Mouse (Mus musculus): ENCODE measurements around the gene Gm42688. TPM values are rescaled to one million over a fixed set of nuclear protein-coding genes. Genes with fewer than 3 reads are reported as not detected.

Gene Gm42688
- polyA plus RNA-seq, 1 experiment, result 4.4 TPM

DNA sequence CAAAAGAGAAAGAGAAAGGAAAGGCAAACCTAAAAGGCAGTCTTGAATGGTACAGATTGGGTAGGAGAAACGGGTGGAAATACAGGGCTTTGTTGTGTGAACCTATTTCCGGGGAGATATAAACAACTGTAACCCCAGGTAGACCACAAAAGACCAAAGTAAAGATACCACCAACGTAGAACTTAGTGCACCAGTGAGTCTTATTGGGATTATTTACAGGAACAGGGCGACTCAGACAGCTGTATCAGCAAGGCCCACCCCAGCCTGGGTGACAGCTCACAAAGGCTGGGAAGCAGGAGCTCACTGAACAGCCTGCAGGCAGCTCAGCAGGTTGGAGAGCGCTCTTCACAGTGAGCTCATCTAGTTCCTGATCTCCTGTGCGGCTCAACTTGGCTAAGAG, 5.4 kb upstream of the Gm42688 start:
- Histone ChIP-seq H3K36me3 (ENCODE audit: control insufficient read depth, insufficient read depth, low read length) (no peaks in the 10 kb centered on the region), H3K27ac (ENCODE audit: insufficient read depth, low read depth, low read length) (no peak overlapping the region), H3K4me3 (ENCODE audit: insufficient read depth, low read depth, low read length) (no peak overlapping the region), H3K4me1 (ENCODE audit: control insufficient read depth, insufficient read depth, low read length) (peaks cover 8% of the 10 kb centered on the region; the same call in 1 of the 2 replicates), H3K27me3 (replicated peaks; ENCODE audit: control insufficient read depth, insufficient read depth, low read length) (no peaks in the 10 kb centered on the region)
- TF ChIP-seq CTCF (conservative IDR thresholded peaks at IDR 0.05; ENCODE audit: insufficient read depth, insufficient read length, low read depth, low read length) (no peak), POLR2A (IDR thresholded peaks at IDR 0.05; ENCODE audit: low read depth, low read length) (no peak)
- no peak for DNase-seq
- 87% methylated on average over 6 of the region's 6 CpGs for WGBS

DNA sequence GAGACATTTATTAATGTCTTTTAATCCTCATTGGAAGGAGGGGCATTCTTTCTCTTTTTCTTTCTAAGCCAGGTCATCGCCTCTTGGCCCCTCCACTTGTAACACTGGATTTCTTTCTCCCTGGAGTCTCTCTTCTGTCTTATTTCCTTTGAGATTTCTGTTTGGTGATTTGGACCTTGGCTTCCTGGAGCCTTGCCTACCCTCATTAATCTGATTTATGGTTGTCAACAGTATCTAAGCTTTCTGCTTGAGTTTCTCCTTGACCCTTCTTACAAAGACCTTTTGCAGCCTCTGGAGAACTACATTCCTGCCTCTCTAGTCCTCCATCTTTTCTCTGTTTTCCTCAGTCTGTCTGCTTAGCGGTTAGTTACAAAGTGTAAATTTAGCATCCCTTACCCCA, 3.0 kb upstream of the Gm42688 start:
- TF ChIP-seq POLR2A (IDR thresholded peaks at IDR 0.05; ENCODE audit: low read depth, low read length) (no peak), CTCF (conservative IDR thresholded peaks at IDR 0.05; ENCODE audit: insufficient read depth, insufficient read length, low read depth, low read length) (no peak)
- Histone ChIP-seq H3K27ac (ENCODE audit: insufficient read depth, low read depth, low read length) (no peak overlapping the region), H3K36me3 (ENCODE audit: control insufficient read depth, insufficient read depth, low read length) (no peaks in the 10 kb centered on the region), H3K4me1 (ENCODE audit: control insufficient read depth, insufficient read depth, low read length) (peaks cover 19% of the 10 kb centered on the region), H3K27me3 (replicated peaks; ENCODE audit: control insufficient read depth, insufficient read depth, low read length) (no peaks in the 10 kb centered on the region), H3K4me3 (ENCODE audit: insufficient read depth, low read depth, low read length) (no peak overlapping the region)
- peak; percentile 91 for DNase-seq
- WGBS, result 27% methylated on average over 2 of the region's 2 CpGs

DNA sequence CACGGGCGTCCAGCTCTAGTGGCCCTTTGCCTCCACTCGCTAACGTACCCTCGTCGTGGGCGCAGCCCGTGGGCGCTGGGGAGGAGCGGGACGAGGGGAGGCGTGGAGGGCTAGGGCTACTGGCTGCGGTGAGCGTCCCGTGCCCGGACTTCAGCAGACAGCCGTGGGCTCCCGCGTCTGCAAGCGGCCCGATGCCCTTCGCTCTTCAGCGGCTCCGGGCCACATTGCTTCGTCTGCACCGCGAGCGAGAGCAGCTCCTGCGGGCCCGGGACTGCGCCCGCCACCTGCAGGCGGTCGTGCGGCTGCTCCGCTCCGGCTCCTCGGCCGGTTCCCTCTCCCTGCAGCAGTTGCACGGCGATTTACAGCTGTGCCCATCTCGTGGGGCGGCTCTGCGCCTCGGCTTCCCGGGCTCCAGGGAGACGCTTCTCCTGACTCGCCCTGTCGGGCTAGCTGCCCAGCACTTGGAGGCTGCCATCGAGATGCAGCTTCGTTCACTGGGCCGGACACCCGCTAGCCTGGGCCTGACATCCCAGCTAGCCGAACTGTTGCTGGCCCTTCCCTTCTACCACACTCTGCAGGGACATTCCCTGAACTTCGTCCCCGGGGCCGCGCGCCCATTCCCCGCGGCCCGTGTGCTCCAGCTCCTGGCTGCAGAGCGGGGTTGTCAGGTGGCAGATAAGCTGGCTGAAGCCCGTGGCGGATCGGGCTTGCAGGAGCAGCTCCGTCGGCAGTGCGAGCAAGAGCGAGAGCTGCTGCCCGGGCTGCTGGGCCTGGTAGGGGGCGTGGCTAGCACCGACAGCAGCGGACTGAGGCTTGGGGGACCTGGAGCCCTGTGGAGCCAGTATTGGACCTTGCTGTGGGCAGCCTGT, 505 bp downstream of the Gm42688 start:
- Histone ChIP-seq H3K27me3 (replicated peaks; ENCODE audit: control insufficient read depth, insufficient read depth, low read length) (no peaks in the 10 kb centered on the region), H3K4me1 (ENCODE audit: control insufficient read depth, insufficient read depth, low read length) (peaks cover 19% of the 10 kb centered on the region), H3K4me3 (ENCODE audit: insufficient read depth, low read depth, low read length) (peak overlapping the region; percentile 84), H3K27ac (ENCODE audit: insufficient read depth, low read depth, low read length) (peak overlapping the region; percentile 78), H3K36me3 (ENCODE audit: control insufficient read depth, insufficient read depth, low read length) (no peaks in the 10 kb centered on the region)
- under 1% methylated on average over 74 of the region's 74 CpGs for WGBS
- DNase-seq, result peak; percentile 73
- peak; percentile 29; the same call in 1 of the 2 replicates for TF ChIP-seq CTCF (conservative IDR thresholded peaks at IDR 0.05; ENCODE audit: insufficient read depth, insufficient read length, low read depth, low read length)
- peak; percentile 13 for TF ChIP-seq POLR2A (IDR thresholded peaks at IDR 0.05; ENCODE audit: low read depth, low read length)

DNA sequence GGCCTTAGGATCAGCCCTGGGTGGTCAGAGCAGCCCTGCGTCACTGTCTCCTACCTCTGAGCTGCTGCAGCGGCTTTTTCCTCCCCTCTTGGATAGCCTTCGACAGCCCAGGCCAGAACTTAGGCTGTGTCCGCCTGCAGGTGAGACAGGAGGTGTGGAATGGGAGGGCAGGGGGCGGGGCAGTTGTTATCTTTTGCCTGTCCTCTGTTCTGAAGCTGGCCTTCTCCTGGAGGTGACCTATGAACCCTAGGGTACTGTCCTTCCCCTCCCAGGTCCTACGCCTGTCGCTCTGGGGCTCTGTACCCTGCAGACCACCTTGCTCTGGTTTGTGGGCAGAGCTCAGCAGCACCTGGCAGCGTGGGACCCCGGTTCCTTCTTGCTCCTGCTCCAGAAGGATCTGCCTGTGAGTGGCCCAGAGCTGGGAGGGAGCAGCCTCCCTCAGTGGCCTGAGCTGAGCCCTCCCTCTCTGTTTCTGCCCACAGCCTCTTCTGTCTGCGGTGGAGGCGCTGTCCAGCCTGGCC, 1.8 kb downstream of the Gm42688 start:
- WGBS, result 62% methylated on average over 11 of the region's 11 CpGs
- Histone ChIP-seq H3K4me3 (ENCODE audit: insufficient read depth, low read depth, low read length) (no peak overlapping the region), H3K4me1 (ENCODE audit: control insufficient read depth, insufficient read depth, low read length) (peaks cover 22% of the 10 kb centered on the region), H3K27me3 (replicated peaks; ENCODE audit: control insufficient read depth, insufficient read depth, low read length) (no peaks in the 10 kb centered on the region), H3K27ac (ENCODE audit: insufficient read depth, low read depth, low read length) (no peak overlapping the region), H3K36me3 (ENCODE audit: control insufficient read depth, insufficient read depth, low read length) (no peaks in the 10 kb centered on the region)
- DNase-seq, result no peak
- TF ChIP-seq CTCF (conservative IDR thresholded peaks at IDR 0.05; ENCODE audit: insufficient read depth, insufficient read length, low read depth, low read length), result no peak
- no peak for TF ChIP-seq POLR2A (IDR thresholded peaks at IDR 0.05; ENCODE audit: low read depth, low read length)

DNA sequence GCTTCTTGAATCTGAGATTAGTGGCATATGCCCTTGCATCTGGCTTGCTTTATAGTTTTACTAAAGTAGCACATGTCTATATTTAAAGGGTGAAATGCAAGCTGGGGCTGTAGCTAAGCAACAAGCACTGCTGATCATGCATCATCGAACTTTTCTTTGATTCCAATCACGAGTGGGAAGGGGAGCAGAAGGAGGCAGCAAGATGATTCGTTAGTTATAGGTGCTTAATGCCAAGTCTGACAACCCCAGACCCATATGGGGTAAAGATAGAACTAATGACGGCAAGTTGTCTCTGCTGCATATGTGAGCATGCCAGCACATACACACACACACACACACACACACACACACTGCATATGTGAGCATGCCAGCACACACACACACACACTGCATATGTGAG, 2.7 kb downstream of the Gm42688 start:
- 66% methylated on average over 4 of the region's 4 CpGs for WGBS
- no peak overlapping the region for H3K27ac ChIP-seq (ENCODE audit: insufficient read depth, low read depth, low read length)
- no peaks in the 10 kb centered on the region for H3K27me3 ChIP-seq (replicated peaks; ENCODE audit: control insufficient read depth, insufficient read depth, low read length)
- TF ChIP-seq POLR2A (IDR thresholded peaks at IDR 0.05; ENCODE audit: low read depth, low read length) (no peak), CTCF (conservative IDR thresholded peaks at IDR 0.05; ENCODE audit: insufficient read depth, insufficient read length, low read depth, low read length) (no peak)
- no peaks in the 10 kb centered on the region for H3K36me3 ChIP-seq (ENCODE audit: control insufficient read depth, insufficient read depth, low read length)
- no peak overlapping the region for H3K4me3 ChIP-seq (ENCODE audit: insufficient read depth, low read depth, low read length)
- peaks cover 22% of the 10 kb centered on the region for H3K4me1 ChIP-seq (ENCODE audit: control insufficient read depth, insufficient read depth, low read length)
- DNase-seq, result no peak

DNA sequence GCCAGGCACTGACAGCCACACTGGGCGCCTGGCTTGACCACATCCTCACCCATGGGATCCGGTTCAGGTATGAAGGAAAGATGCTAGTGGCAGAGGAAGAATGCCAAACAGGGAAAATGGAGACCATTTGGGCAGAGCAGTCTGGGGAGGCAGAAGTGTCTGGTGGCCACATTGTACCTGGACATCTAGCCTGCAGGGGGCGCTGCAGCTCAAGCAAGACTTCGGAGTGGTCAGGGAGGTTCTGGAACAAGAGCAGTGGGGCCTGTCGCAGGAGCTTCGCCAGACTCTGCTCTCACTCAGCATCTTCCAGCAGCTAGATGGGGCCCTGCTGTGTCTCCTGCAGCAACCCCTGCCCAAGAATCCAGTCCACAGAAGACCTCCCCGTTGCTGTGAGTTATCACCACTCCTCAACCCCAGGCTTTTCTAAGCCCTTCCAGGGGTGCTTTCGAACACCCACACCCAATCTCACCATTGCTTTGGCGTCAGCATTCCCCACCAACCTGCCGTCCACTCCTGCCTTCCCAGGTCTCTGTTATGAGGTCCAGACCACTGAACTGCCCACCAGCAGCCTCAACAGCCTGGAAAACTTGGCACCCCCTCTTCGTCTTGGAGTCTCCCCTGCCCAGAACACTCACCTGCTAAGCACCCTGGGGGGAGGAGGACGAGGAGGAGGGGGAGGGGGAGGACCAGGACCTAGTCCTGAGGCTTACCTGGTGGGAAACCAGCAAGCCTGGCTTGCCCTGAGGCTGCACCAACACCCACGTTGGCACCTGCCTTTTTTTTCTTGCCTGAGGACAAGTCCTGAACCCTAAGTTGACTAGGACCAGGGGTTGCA, 6.4 kb downstream of the Gm42688 start:
- Histone ChIP-seq H3K4me1 (ENCODE audit: control insufficient read depth, insufficient read depth, low read length) (peaks cover 13% of the 10 kb centered on the region), H3K4me3 (ENCODE audit: insufficient read depth, low read depth, low read length) (peak overlapping the region; percentile 3; the same call in 1 of the 2 replicates), H3K27me3 (replicated peaks; ENCODE audit: control insufficient read depth, insufficient read depth, low read length) (no peaks in the 10 kb centered on the region), H3K36me3 (ENCODE audit: control insufficient read depth, insufficient read depth, low read length) (no peaks in the 10 kb centered on the region), H3K27ac (ENCODE audit: insufficient read depth, low read depth, low read length) (no peak overlapping the region)
- 44% methylated on average over 13 of the region's 13 CpGs for WGBS
- peak; percentile 80 for DNase-seq
- TF ChIP-seq CTCF (conservative IDR thresholded peaks at IDR 0.05; ENCODE audit: insufficient read depth, insufficient read length, low read depth, low read length), result peak; percentile 88
- no peak for TF ChIP-seq POLR2A (IDR thresholded peaks at IDR 0.05; ENCODE audit: low read depth, low read length)
